Mouse (Mus musculus) layer of hippocampus, adult 9-11 months (tissue): Measurements from ENCODE around the gene Pappa2.

ENCODE experiments used
- DNase-seq: peaks from one replicate; pipeline ENCODE4 v3.0.0; 2022

Gene Pappa2

DNA sequence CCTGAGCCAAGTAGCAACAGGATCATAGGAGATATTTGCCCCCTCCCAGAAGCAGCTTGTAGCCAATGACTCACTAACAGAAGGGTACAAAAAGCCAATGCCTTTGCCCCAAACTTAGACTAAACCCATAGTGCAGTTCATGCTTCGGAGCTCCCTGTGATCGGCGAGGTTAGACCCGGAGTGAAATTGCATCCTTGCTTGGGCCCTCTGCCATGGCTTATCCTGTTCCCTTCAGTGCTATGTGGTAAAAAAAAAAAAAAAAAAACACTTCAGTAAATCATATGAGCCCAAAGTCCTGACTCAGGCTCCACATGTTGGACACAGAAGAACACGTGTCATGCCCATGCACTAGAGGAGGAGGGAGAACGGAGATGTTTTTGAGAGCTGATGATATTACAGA, 85.8 kb downstream of the Pappa2 start:
- no peak for DNase-seq

DNA sequence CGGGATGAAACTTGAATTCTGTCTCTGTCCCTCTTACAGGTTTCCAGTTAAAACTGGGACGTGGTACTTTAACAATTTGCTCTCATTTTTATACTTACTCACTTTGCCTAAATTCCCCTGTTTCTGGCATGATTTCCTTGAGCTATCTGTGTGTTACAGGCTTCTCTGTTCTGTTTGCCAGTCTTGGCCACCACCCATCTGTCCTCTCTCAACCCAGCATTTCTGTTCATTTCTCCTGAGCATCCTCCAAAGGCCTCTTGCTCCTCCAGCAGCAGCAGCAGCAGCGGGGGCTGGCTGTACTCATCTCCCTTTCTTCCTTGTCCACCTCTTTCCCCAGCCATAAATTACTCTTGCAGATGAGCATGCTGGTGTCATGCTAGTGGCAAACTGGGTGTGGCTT, 104.8 kb downstream of the Pappa2 start:
- DNase-seq, result no peak

- no peak for DNase-seq
Observed at GRCm38 (mm10) chr1:158874552-158875077, 105.7 kb downstream of the Pappa2 start.

- DNase-seq, result no peak
Observed at GRCm38 (mm10) chr1:158873631-158874030, 106.7 kb downstream of the Pappa2 start.

DNA sequence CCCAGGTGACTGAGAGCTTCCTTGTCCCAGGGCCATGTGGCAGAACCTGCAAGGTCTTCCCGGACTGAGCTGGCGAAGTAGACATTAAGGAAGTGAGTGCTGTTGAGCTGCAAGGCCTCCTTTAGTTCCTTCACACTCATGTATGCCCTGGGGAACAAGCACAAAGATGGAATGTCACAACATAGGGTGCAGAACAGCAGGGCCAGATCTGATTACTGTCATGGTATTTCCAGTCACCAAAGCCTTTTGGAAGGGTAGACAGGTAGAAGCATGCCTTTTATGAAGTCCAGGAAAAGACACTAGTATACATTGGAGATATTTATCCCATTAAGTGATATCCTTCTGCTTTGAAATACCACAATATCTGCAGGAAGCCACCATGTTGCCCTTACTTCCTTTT, 108.9 kb downstream of the Pappa2 start:
- DNase-seq, result no peak

DNA sequence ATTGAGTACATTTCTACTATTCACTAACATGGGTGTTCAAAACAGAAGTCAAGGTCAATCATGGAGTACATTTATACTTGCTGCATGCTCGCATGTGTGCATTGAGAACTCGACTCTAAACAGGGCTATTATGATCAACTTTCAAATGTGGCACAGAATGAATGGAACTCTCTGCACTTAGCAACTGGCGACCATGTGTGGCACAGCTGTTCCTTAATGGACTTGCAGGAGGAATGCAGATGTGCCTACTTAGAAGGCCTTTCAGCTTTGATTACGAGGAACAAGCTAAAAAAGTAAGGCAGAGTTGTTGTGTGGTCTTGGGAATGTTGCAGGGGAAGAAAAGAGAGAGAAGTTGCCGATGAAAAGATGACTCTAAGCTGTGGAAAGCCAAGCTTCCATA, 120.1 kb downstream of the Pappa2 start:
- no peak for DNase-seq

- no peak for DNase-seq
Observed at GRCm38 (mm10) chr1:158853936-158854882, 126.1 kb downstream of the Pappa2 start.

- DNase-seq, result no peak
Observed at GRCm38 (mm10) chr1:158852836-158853567, 127.3 kb downstream of the Pappa2 start.

GRCm38 (mm10) chr1:158850459-158850858, 129.8 kb downstream of the Pappa2 start:
- no peak for DNase-seq

- no peak for DNase-seq
Observed at GRCm38 (mm10) chr1:158844604-158845003, 135.7 kb downstream of the Pappa2 start.

DNA sequence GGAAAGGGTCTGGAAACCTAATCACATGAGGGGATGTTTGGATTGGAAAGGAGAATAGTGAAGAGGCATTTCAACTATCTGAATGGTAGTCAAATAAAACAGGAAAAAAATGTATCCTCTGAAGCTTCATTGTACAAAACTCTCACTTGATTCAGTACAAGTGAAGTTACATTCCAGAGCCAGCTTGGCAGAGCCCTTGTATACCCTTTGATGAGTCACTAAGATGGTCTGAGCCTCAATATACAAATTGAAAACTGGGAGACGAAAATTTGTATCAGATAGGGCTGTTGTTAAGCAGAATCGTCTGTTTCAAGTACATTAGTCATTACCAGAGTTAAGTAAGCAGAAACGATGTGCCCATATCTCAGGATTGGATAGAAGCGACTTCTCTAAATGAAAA, 143.1 kb downstream of the Pappa2 start:
- DNase-seq, result no peak

DNA sequence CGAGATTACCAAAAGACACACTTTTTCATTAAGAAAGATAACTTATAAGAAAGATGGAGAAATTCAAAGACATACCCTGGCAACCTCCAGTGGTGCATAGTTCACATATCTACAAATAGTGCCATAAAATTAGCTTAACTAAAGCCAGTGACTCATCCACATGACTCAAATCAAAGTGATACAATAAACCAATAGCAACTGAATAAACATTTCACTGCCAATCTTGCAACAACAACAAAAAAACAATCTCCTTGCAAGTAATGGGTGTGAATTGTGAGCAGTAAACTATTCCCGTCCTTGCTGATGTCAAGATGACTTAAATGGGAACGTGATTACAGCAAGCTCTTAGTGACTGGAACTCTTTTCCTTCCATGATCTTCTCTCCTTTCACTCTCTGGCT, 150.1 kb downstream of the Pappa2 start:
- DNase-seq, result no peak

- DNase-seq, result no peak
Observed at GRCm38 (mm10) chr1:158827931-158828330, 152.4 kb downstream of the Pappa2 start.

DNA sequence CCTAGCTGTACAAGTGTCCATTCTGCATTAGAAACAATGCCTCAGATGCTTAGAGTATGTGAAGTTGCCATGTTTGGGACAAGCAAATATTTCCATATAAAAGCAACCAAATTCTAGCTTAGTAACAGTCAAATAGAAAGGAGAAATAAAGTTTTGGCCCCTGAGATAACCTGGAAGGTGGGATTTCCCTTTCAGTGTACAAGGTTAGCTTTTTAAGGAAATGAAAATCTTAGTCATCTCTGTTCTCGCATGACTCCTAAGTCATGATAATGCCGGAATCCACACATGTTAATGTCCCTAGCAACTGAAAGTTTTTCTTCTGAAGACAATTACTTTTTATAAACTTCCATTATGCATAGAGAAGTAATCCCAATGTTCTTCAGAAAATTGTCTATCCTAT, 160.6 kb downstream of the Pappa2 start:
- DNase-seq, result no peak

GRCm38 (mm10) chr1:158816479-158816878, 163.8 kb downstream of the Pappa2 start:
- no peak for DNase-seq

GRCm38 (mm10) chr1:158811887-158812286, 168.4 kb downstream of the Pappa2 start:
- DNase-seq, result no peak

GRCm38 (mm10) chr1:158775486-158775885, 204.8 kb downstream of the Pappa2 start:
- no peak for DNase-seq

DNA sequence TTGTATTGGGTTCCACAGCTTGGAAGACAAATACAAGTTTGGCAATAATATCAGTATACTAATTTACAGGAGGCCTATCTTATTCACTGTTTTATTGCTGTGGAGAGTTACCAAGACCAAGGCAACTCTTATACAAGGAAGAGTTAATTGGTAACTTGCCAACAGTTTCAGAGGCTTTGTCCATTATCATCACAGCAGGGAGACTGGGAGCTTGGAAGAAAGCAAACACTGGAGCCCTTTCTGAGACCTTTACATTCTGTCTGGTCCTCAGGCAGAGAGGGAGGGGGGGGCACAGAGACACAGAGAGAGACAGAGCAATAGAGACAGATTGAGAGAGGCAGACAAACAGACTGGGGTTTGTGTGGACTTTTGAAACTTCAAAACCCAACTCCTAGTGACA, 207.2 kb downstream of the Pappa2 start:
- no peak for DNase-seq

- no peak for DNase-seq
Observed at GRCm38 (mm10) chr1:158770756-158771155, 209.5 kb downstream of the Pappa2 start.

DNA sequence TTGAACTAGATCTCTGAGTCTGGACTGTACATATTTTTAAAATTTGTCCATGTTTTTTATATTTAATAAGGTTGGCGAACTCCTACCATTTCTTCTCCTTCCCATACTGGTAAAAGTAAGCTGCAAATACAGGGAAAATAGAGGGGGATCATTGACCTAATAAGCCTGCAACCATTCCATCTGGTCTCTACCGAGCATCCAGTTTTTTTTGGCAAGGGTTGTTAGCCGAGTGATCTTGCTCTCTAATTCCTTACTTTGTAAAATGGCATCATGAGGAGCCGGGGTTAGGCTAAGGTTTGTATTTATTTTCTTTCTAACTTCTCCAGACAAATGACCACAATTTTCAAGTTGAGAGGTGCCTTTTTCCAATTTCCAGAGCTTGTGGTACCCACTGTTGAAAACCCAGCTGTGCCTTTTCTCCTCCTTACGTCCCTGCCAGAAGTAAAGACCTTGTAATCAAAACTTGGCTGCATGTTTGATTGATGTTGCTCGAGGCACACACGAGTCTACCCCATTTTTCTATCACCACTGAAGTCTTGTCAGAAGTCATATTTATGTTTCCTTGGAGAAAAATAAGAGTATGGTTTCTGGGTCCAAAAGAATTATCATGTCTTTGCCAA, 210.1 kb downstream of the Pappa2 start:
- no peak for DNase-seq

GRCm38 (mm10) chr1:158765842-158766241, 214.4 kb downstream of the Pappa2 start:
- DNase-seq, result no peak

- no peak for DNase-seq
Observed at GRCm38 (mm10) chr1:158764727-158765126, 215.6 kb downstream of the Pappa2 start.

GRCm38 (mm10) chr1:158764211-158764610, 216.1 kb downstream of the Pappa2 start:
- no peak for DNase-seq
